Mouse (Mus musculus): ENCODE results near the gene Csnk1g1.

DNA sequence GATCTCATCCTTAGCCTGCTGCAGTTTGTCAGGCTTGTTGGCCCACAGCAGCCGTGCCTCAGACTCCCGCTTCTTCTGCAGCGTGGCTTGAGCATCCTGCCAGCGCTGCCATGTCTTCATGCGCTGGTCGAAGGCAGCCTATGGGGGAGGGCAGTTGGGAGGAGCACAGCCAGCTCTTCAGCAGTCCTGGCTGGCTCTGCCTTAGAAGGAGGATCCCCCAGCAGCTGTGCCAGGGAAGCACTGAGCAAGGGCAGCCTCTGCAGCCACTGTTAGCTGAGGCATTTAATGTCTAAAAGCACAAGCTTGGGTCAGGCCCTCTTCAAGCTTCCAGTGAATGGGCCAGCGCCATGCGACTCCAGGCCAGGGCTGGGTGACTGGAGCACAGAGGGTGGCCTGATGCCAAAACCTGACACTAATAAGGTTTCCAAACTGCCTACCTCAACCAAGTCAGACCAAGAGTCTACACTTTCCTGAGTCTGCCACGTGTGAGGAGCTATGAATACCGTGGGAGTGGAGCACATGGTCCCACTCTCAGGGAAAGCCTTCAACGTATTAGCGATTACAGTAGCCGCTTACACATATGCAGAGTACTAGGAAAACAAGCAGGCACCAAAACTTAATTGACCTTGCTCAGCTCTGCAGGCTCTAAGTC is 182.0 kb downstream of the Csnk1g1 start:
- no peak for TF ChIP-seq POLR2A (IDR thresholded peaks at IDR 0.05; ENCODE audit: borderline replicate concordance, extremely low read depth, insufficient read depth, insufficient read length, poor library complexity, severe bottlenecking)
- TF ChIP-seq CTCF (IDR thresholded peaks at IDR 0.05; ENCODE audit: borderline replicate concordance, extremely low read depth, insufficient read depth, insufficient read length): no peak
